Mouse (Mus musculus) adrenal gland (tissue): ENCODE results near the gene Tmem11.
"Not testable (repeated sequence)": the region's sequence is repeated elsewhere in the genome, so short reads cannot be mapped to it uniquely, and the experiment has no call there.

ENCODE experiments used
- intact Hi-C: fragments of 180-260 bp; cut with DNase I; formaldehyde crosslinking; loops from one replicate; pipeline ENCODE4 v1.15.1; 2025

The Tmem11 gene

GRCm38 (mm10) chr11:60889861-60890260, 10.8 kb upstream of the Tmem11 start:
- intact Hi-C loops: no loop called here

- intact Hi-C loops: not testable (repeated sequence)
These were observed 7.9 kb upstream of the Tmem11 start for GRCm38 (mm10) chr11:60886986-60887385.

- intact Hi-C loops: no loop called here
These were observed 3.3 kb upstream of the Tmem11 start for GRCm38 (mm10) chr11:60882386-60882785.

- intact Hi-C loops: no loop called here
These were observed 1.5 kb upstream of the Tmem11 start for GRCm38 (mm10) chr11:60880559-60880958.

GRCm38 (mm10) chr11:60879423-60879822, 351 bp upstream of the Tmem11 start:
- intact Hi-C loops: loop anchor here (5.0 kb wide), 1 partner anchor 47 kb away; the partner anchor contains the start of gene Dhrs7b

- intact Hi-C loops: loop anchor here (5.0 kb wide), 1 partner anchor 46 kb away; the partner anchor contains the start of gene Dhrs7b
These were observed 938 bp downstream of the Tmem11 start for GRCm38 (mm10) chr11:60878056-60878612.

- intact Hi-C loops: no loop called here
These were observed 6.0 kb downstream of the Tmem11 start for GRCm38 (mm10) chr11:60873101-60873500.

GRCm38 (mm10) chr11:60871409-60871808, 7.7 kb downstream of the Tmem11 start:
- intact Hi-C loops: no loop called here

- intact Hi-C loops: not testable (repeated sequence)
These were observed 9.6 kb downstream of the Tmem11 start for GRCm38 (mm10) chr11:60869471-60869870.

GRCm38 (mm10) chr11:60867904-60868303, 11.2 kb downstream of the Tmem11 start:
- intact Hi-C loops: no loop called here

- intact Hi-C loops: no loop called here
These were observed 11.6 kb downstream of the Tmem11 start for GRCm38 (mm10) chr11:60867456-60867855.

- intact Hi-C loops: no loop called here
These were observed 13.1 kb downstream of the Tmem11 start for GRCm38 (mm10) chr11:60866021-60866420.

GRCm38 (mm10) chr11:60864916-60865315, 14.2 kb downstream of the Tmem11 start:
- intact Hi-C loops: no loop called here

- intact Hi-C loops: no loop called here
These were observed 14.9 kb downstream of the Tmem11 start for GRCm38 (mm10) chr11:60864166-60864565.

GRCm38 (mm10) chr11:60863196-60863595, 15.9 kb downstream of the Tmem11 start:
- intact Hi-C loops: no loop called here

GRCm38 (mm10) chr11:60861993-60862392, 17.1 kb downstream of the Tmem11 start:
- intact Hi-C loops: no loop called here

GRCm38 (mm10) chr11:60856587-60856986, 22.5 kb downstream of the Tmem11 start:
- intact Hi-C loops: no loop called here

- intact Hi-C loops: no loop called here
These were observed 33.7 kb downstream of the Tmem11 start for GRCm38 (mm10) chr11:60845415-60845814.

- intact Hi-C loops: no loop called here
These were observed 35.7 kb downstream of the Tmem11 start for GRCm38 (mm10) chr11:60843412-60843811.

GRCm38 (mm10) chr11:60841467-60842200, 37.4 kb downstream of the Tmem11 start:
- intact Hi-C loops: no loop called here

GRCm38 (mm10) chr11:60837644-60838406, 41.2 kb downstream of the Tmem11 start:
- intact Hi-C loops: no loop called here

- intact Hi-C loops: no loop called here
These were observed 42.2 kb downstream of the Tmem11 start for GRCm38 (mm10) chr11:60836897-60837296.
